Mouse (Mus musculus) B cell, adult 67 days (primary cell): ENCODE measurements around the gene Rbm8a. TPM values are rescaled to one million over a fixed set of nuclear protein-coding genes. Genes with fewer than 3 reads are reported as not detected.

Experiments
- total RNA-seq, 2 experiments: library from RNA; stranded (reverse); gene quantifications; 4 replicates each; pipeline ENCODE4 v1.2.4; 2023

Gene Rbm8a
- total RNA-seq: 10 to 100 TPM; 93.0 to 93.1 TPM

DNA sequence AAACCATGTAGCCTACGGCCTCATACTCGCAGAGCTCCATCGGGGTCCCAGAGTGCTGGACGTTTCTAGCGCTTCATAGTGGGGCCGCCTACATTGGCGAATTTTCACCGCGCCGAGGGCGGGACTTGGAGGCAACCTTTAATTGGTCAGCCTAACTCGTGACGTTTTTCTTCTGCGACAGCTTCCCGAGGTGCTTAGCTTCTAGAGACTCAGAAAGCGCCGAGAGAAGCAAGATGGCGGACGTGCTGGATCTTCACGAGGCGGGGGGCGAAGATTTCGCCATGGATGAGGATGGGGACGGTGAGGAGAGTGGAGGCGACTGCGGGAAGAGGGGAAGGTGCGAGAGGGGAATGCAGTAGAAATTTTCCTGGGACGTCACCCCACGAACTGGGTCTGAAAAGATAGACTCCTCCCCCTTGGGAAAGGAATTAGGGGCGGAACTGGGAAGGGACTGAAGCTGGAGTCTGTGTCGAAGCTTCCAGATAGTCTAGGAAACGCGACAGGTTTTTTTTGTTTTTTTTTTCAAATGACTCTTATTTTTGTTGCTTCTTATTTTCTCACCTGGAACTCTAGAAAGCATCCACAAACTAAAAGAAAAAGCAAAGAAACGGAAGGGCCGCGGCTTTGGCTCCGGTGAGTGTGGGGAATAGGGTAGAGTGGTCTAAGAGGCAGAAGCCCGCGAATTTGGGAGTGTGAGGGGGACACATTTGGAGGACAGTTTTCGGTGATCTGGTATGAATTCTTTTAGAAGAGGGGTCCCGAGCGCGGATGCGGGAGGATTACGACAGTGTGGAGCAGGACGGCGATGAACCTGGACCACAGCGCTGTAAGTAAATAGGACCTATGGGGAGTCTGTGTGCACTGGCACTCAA is at the start of gene Rbm8a:
TSS of gene Rbm8a (plus strand) at position 205 of the 872 bp plus-strand sequence.

DNA sequence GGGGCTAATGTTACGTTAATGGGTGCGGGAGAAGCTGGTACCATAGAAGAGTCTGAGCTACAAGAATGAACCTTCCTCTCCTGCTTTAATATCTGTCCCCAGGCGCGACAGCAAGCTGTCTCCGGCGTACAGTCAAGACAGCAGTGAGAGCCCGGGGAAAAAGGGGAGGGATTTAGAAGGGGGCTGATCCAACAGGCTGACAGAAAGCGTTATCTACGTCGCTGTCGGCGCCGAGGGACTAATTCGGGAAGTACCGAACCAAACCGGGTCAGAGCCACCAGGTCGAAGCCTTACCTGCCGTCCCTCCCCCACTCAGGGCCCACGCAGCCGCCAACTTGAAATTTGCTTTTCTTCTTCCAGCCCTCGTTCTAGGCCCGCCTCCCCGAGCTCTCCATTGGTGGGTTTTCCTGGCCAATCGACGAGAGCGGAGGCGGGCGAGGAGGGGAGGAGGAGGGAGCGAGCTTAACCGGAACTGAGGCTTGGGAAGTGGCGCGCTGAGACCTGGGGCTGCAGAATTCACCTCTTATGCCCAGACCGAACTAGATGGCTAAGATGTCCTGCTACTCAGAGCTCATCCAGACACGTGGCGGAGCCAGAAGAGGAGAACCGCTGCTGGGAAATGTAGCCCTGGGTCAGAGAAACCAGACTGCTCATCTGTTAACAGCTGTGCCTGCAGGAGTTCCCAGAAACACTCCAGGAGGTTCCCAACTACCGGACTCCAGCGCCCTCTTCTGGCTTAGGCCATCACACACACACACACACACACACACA is 35.8 kb upstream of the Rbm8a start, which contains the start of gene Polr3gl:
TSS of gene Polr3gl (minus strand) at position 392 of the 771 bp plus-strand sequence.

DNA sequence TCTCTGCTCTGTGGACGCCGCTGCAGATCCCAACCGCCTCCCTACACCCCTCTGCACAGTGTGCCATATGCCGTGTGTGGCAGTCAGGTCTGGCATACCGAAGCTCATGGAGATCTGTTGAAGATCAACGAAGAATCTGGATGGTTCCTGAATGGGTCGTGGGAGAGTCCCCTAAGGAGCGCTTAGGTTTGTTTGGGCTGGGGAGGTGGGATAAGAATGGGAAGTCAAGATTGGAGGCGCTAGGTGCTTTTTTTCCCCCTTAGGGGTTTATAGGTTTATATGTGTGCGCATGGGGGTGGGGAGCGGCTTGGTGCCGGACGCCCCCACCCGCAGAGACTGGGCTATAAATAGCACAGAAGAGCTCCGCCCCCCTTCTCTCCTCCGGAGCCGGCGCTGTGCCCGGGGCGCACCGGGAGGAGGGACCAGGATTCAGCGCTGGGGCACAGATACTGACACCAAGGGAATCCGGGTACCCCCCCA is 33.5 kb upstream of the Rbm8a start, which contains the start of gene Ankrd34a:
TSS of gene Ankrd34a (plus strand) at position 409 of the 480 bp plus-strand sequence.

DNA sequence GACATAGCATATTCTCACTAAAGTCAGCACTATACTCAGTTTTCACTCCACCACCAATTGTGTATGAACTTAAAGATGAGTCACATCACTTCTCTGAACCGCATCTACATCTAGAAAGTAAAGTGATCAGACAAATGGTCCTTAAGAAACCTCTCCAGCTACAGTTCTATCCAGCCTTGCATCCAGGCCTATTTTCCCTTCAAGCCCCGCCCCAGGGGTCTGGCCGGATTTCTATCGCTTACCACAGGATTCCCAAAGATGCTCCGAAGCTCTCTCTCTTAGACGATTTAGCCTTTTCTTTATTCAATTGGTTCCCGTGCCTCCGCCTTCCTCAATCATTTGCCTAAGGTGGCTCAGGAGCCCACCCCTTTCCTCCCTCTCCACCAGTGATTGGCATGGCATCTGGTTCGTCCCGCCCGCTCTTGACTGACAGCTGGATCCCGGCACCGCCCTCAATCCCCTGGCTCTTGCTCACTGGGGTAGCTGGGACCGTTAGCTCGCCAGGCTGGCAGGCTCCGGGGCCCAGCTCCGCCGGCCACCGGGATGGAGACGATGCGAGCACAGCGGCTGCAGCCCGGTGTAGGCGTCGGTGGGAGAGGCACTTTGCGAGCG is 29.0 kb upstream of the Rbm8a start, which contains the start of gene Lix1l:
TSS of gene Lix1l (plus strand) at position 511 of the 612 bp plus-strand sequence.

DNA sequence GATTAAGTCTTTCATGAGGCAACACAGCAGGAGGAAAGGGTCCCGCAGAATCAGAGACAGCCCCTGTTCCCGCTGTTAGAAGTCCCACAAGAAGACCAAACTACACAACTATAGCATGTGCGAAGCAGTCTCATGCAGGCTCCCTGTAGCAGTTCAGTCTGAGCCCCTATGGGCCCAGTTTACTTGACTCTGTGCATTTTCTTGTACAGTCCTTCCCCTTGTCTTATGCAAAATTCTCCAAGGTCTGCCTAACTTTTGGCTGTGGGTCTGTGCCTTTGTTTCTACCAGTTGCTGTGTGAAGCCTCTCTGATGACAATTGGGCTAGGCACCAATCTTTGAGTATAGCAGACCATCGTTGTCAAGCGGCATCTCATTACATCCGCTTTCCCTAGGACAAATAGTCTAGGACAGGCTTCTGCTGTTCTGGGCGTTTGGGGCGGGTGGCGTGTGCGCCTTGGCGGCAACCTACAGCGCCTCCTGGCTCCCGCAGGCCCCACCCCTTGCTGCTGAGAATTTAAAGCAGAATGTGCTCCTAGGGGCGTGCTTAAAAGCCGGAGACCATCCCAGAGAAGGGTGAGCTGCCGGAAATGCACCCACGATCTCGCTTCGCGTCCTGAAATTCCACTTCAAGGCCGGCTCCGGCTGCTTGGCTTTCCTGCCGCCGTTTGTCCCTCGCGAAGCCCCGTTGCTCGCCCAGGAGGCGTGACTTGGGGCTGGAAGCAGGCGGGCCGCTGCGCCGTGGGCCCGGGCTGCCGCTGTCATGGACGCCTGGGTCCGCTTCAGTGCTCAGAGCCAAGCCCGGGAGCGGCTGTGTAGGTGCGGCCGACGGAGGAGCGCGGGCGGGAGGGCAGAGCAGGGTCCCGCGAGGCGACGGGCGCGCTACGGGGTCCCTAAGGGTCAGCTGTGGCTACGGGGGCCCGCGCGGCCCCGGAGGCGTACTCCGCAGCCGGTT is 5.5 kb downstream of the Rbm8a start, which contains the start of the genes Pex11b and Gm42957:
TSS of gene Pex11b (plus strand) at position 449 of the 952 bp plus-strand sequence.
TSS of gene Gm42957 (plus strand) at position 547 of the 952 bp plus-strand sequence.

DNA sequence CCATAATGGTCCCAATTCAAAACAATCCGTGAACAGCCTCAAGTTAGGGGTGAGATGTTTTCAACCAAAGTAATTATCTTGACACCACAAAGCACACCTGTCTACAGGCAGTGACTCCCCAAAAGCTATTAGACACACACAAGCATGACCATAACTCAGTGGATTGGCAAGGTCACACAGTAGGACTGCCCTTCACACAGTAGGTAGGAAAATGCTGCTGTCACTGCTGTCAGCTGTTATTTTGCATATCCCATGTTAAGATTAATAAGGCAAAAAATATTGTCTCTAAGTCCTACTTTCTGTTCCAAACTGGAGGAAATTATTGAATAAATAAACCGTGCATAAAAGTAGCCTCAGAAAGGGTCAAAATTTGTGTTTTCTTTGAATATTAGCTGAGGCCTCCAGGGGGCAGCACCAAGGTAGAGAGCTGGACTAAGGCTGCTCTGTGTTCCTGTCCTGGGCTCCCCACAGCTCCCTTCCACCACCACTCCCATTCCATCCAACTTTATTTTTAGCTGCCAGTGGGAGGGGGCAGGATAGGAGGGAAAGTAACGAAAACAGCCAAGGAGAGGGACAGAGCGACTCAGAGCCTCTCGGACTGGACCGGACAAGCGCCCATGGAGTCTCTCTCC is 15.4 kb downstream of the Rbm8a start, which contains the start of gene Itga10:
TSS of gene Itga10 (plus strand) at position 567 of the 632 bp plus-strand sequence.

DNA sequence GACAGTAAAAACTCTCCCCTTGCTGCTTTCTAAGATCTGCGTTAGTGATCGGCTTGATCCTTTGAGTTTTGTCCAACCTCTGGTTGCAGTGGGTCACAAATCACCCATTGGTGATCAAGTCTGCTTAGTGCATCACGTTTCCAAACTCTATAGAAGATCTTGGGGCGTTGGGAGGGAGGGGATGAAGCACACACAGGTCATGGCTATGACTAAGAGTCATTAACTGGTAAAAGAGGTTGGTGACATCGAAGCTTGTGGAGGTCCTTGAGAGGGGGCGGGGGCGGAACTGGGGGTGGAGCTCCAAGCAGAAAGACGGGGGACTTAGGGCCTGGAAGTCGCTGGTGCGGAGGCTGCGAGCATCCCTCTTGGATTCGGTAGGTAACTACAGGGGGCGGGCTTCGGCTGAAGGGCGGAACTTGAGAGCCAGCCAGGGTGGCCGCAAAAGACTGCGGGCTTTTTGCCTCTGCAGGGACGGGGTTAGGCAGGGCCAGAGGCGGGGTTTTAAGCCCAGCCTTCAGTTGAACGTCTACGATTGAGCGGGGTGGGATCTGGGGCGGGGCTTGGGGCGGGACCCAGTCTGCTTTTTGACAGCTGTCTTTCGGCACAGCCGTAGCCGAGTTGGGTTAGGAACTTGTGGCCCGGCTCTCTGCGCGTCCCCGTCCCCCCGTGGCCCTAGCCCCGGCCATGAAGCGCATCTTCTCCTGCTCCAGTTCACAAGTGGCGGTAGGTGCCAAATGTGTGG is 40.2 kb downstream of the Rbm8a start, which contains the start of gene Ankrd35:
TSS of gene Ankrd35 (plus strand) at position 405 of the 742 bp plus-strand sequence.

Other genes with a start within 250 kb of the Rbm8a start
- gene BC107364, start 177.6 kb upstream of the Rbm8a start, total RNA-seq: not detected
- not detected for gene Hfe2, start 104.8 kb upstream of the Rbm8a start, total RNA-seq
- 1,000 to 10,000 TPM in 1 of 2 experiments, 100 to 1,000 TPM in 1; 931 to 1,017 TPM for gene Txnip, start 72.0 kb upstream of the Rbm8a start, total RNA-seq
- not detected for gene Gm16253, start 52.9 kb upstream of the Rbm8a start, total RNA-seq
- 10 to 100 TPM; 26.1 to 33.7 TPM for gene Polr3gl, start 35.8 kb upstream of the Rbm8a start, total RNA-seq
- not detected for gene Ankrd34a, start 33.3 kb upstream of the Rbm8a start, total RNA-seq
- gene Lix1l, start 28.8 kb upstream of the Rbm8a start, total RNA-seq: under 1 TPM; 0.64 to 0.65 TPM
- 10 to 100 TPM; 24.4 to 29.6 TPM for gene Pex11b, start 5.4 kb downstream of the Rbm8a start, total RNA-seq
- gene Gm42957, start 5.5 kb downstream of the Rbm8a start, total RNA-seq: under 1 TPM in 1 of 2 experiments, not detected in 1; 0.26 TPM
- gene Itga10, start 15.7 kb downstream of the Rbm8a start, total RNA-seq: 1 to 10 TPM; 2.2 to 2.5 TPM
- gene Ankrd35, start 40.2 kb downstream of the Rbm8a start, total RNA-seq: under 1 TPM in 1 of 2 experiments, not detected in 1; 0.18 TPM
- 10 to 100 TPM; 48.3 to 60.7 TPM for gene Pias3, start 66.5 kb downstream of the Rbm8a start, total RNA-seq
- gene Nudt17, start 78.6 kb downstream of the Rbm8a start, total RNA-seq: 1 to 10 TPM; 1.1 to 1.2 TPM
- 10 to 100 TPM; 51.9 to 64.0 TPM for gene Polr3c, start 97.7 kb downstream of the Rbm8a start, total RNA-seq
- gene Rnf115, start 97.7 kb downstream of the Rbm8a start, total RNA-seq: 10 to 100 TPM; 55.8 to 59.7 TPM
- not detected for gene Pdzk1, start 199.4 kb downstream of the Rbm8a start, total RNA-seq
- gene Cd160, start 199.4 kb downstream of the Rbm8a start, total RNA-seq: 1 to 10 TPM in 1 of 2 experiments, under 1 TPM in 1; 0.90 to 1.2 TPM